Mouse (Mus musculus) 416B (cell line): Measurements from ENCODE around the gene Utp20.
"Not testable (repeated sequence)": the region's sequence is repeated elsewhere in the genome, so short reads cannot be mapped to it uniquely, and the experiment has no call there.

ENCODE experiments used
- DNase-seq: peaks from one replicate; pipeline ENCODE4 v3.0.0; 2011; ENCODE audit warnings: low read depth

The Utp20 gene

GRCm38 (mm10) chr10:88783941-88784340 is 42.7 kb downstream of the Utp20 start:
- no peak for DNase-seq

GRCm38 (mm10) chr10:88783135-88783534 is 43.5 kb downstream of the Utp20 start:
- peak; percentile 44 for DNase-seq

- no peak for DNase-seq
Measured at GRCm38 (mm10) chr10:88780716-88781115, 45.9 kb downstream of the Utp20 start.

- no peak for DNase-seq
Measured at GRCm38 (mm10) chr10:88776206-88776605, 50.4 kb downstream of the Utp20 start.

GRCm38 (mm10) chr10:88772965-88773364 is 53.6 kb downstream of the Utp20 start:
- DNase-seq = not testable (repeated sequence)

GRCm38 (mm10) chr10:88769676-88770075 is 56.9 kb downstream of the Utp20 start:
- no peak for DNase-seq

- peak; percentile 60 for DNase-seq
Measured at GRCm38 (mm10) chr10:88768961-88769360, 57.6 kb downstream of the Utp20 start.

- DNase-seq = no peak
Measured at GRCm38 (mm10) chr10:88765431-88766142, 61.0 kb downstream of the Utp20 start.

- DNase-seq = no peak
Measured at GRCm38 (mm10) chr10:88761524-88762212, 64.9 kb downstream of the Utp20 start.

GRCm38 (mm10) chr10:88741426-88741825 is 85.2 kb downstream of the Utp20 start:
- DNase-seq = no peak

- no peak for DNase-seq
Measured at GRCm38 (mm10) chr10:88740781-88741180, 85.8 kb downstream of the Utp20 start.

GRCm38 (mm10) chr10:88739818-88740217 is 86.8 kb downstream of the Utp20 start:
- DNase-seq = no peak

- DNase-seq = not testable (repeated sequence)
Measured at GRCm38 (mm10) chr10:88739074-88739473, 87.5 kb downstream of the Utp20 start.

- DNase-seq = peak; percentile 56
Measured at GRCm38 (mm10) chr10:88732309-88732622, 94.3 kb downstream of the Utp20 start.

GRCm38 (mm10) chr10:88731496-88732308 is 94.9 kb downstream of the Utp20 start:
- DNase-seq = peak; percentile 22

- DNase-seq = peak; percentile 93
Measured at GRCm38 (mm10) chr10:88730571-88731495, 95.8 kb downstream of the Utp20 start, which contains the start of gene Arl1. Gene Arl1, plus strand, starts transcription at chr10:88730858.

- DNase-seq = peak; percentile 48
Measured at GRCm38 (mm10) chr10:88728166-88728565, 98.4 kb downstream of the Utp20 start.

GRCm38 (mm10) chr10:88727128-88727527 is 99.5 kb downstream of the Utp20 start:
- peak; percentile 72 for DNase-seq

- peak; percentile 75 for DNase-seq
Measured at GRCm38 (mm10) chr10:88725343-88725742, 101.3 kb downstream of the Utp20 start.

GRCm38 (mm10) chr10:88719618-88720017 is 107.0 kb downstream of the Utp20 start:
- no peak for DNase-seq

- DNase-seq = no peak
Measured at GRCm38 (mm10) chr10:88717756-88718025, 108.9 kb downstream of the Utp20 start.
